Mouse (Mus musculus) left cerebral cortex, postnatal 10 days (tissue): ENCODE data around the gene Rab8b. TPM values are rescaled to one million over a fixed set of nuclear protein-coding genes. Genes with fewer than 3 reads are reported as not detected.

Experiments used
- DNase-seq, 2 experiments: peaks; one replicate each; pipeline ENCODE4 v3.0.0; 2021 to 2022; ENCODE audit warnings: low spot score in 2 of 2, mixed read lengths in 1 of 2; ENCODE audit errors: extremely low spot score in 1 of 2
- intact Hi-C: fragments of 180-260 bp; cut with DNase I; formaldehyde crosslinking; loops from one replicate; pipeline ENCODE4 v1.15.1; 2025
- total RNA-seq, 2 experiments: library from RNA; stranded (reverse); gene quantifications; 2 replicates each; pipeline ENCODE4 v1.2.3; 2021

The Rab8b gene
- total RNA-seq, 2 experiments from 2014 or later, result 21.8 TPM

- intact Hi-C loops, result no loop called here
Observed at GRCm38 (mm10) chr9:66801947-66802346, 117.5 kb downstream of the Rab8b start.

GRCm38 (mm10) chr9:66796739-66797138 is 122.7 kb downstream of the Rab8b start, which contains the start of gene Gm10647:
Gene Gm10647 (plus strand): TSS chr9:66797039.
- intact Hi-C loops, result no loop called here
- no peak for DNase-seq

More at GRCm38 (mm10) chr9:66801947-66802346, 117.5 kb downstream of the Rab8b start:
- DNase-seq, result no peak

GRCm38 (mm10) chr9:66795464-66796324 is 123.8 kb downstream of the Rab8b start, which contains the start of gene Aph1b:
Gene Aph1b (minus strand): TSS chr9:66795490.
- intact Hi-C loops, result no loop called here
- peak; percentile 90 to 97 for DNase-seq

GRCm38 (mm10) chr9:66794629-66795463 is 124.6 kb downstream of the Rab8b start:
- DNase-seq, result peak in 1 of 2 experiments; percentile 15
- intact Hi-C loops, result loop anchor here (5.0 kb wide), 1 partner anchor 283 kb away; the partner anchor contains the start of gene Fbxl22

Other genes with a start within 250 kb of the Rab8b start
- 1 to 10 TPM; 1.8 to 3.0 TPM for gene Car12, start 206.0 kb downstream of the Rab8b start, total RNA-seq
- 10 to 100 TPM; 19.9 to 23.4 TPM for gene Aph1b, start 124.2 kb downstream of the Rab8b start, total RNA-seq
- gene Gm10647, start 122.6 kb downstream of the Rab8b start, total RNA-seq, result under 1 TPM; 0.32 to 0.61 TPM
- 1 to 10 TPM; 4.7 to 6.2 TPM for gene Aph1c, start 85.0 kb downstream of the Rab8b start, total RNA-seq
- 10 to 100 TPM; 41.6 to 49.4 TPM for gene Rps27l, start 26.4 kb upstream of the Rab8b start, total RNA-seq
- 10 to 100 TPM; 17.5 to 18.6 TPM for gene Lactb, start 55.8 kb upstream of the Rab8b start, total RNA-seq
- gene Tpm1, start 129.7 kb upstream of the Rab8b start, total RNA-seq, result 100 to 1,000 TPM; 180 to 192 TPM